Mouse (Mus musculus) E14TG2a.4 (cell line): ENCODE measurements around the gene Pipox.

Experiments used
- CTCF ChIP-seq: conservative IDR thresholded peaks from 2 replicates; pipeline ENCODE4 v1.5.1; 2014; ENCODE audit warnings: low read length
- POU5F1 ChIP-seq: IDR thresholded peaks from 2 replicates; pipeline ENCODE4 v1.6.1; 2014; ENCODE audit warnings: low read length, borderline replicate concordance

DNA sequence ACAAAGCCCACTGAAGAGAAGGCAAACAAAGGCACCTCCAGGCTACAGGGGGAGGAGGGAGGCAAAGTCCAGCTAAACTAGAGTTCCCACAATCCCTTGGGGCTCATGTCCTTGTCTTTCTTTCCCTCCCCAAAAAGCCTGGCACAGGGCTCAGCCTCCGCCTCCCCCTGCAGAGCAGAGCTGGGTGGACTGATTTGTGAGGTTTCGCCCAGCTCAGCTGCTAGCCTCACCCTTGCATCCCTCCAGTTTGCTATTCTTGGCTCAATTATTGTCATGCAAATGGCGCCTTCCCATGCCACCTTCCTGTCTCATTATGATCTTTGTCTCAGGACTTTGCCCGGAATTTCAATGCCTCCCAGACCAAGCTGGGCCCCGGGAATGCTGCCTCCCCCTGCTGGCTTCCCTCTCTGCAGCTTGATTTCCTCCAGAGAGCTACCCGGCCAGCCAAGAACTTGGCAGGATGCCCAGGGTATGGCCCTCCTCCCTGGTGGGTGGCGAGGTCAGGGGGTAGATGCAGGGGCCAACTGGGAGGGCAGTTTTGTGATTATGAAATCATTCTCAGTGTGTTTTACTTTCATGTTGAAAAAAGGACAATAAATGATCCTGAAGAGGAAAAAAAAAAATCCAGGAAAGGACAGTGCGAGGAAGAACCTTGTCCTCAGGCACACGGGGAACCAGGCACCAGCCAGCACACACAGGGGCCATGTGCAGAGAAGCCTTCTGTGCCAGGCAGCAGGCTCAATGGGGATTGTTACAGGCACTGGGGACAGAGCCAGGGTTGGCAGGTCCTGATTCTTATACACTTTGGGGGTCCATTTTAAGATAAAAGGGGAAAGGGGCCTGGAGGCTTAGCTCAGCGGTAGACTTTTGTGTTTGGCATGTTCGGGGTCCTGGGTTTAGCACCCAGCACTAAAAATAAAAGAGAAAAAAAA, at the start of gene Pipox:
- TF ChIP-seq CTCF (peak; percentile 25; the same call in 1 of the 2 replicates), POU5F1 (peak; percentile 97)
